Mouse (Mus musculus) myocyte (in vitro differentiated cells): ENCODE measurements at regions not wholly inside any gene's neighbourhood (a gene's known extent, or its start where the extent isn't known, plus 50 kb on each side); places are given as distances from the start of the nearest gene placed in this dataset.

Source experiments
- E2F4 ChIP-seq: IDR thresholded peaks from one replicate; pipeline ENCODE4 v1.6.1; 2011; ENCODE audit warnings: mild to moderate bottlenecking, control low read depth, moderate library complexity; ENCODE audit not compliant: insufficient read depth
- MYOG ChIP-seq, 3 experiments: IDR thresholded peaks; one replicate each; pipeline ENCODE4 v1.6.1; 2011; ENCODE audit warnings: control low read depth in 2 of 3, low read depth in 2 of 3, mild to moderate bottlenecking in 2 of 3; ENCODE audit not compliant: insufficient read length in 2 of 3, control insufficient read depth in 1 of 3, insufficient read depth in 1 of 3
- POLR2A ChIP-seq: IDR thresholded peaks from one replicate; pipeline ENCODE4 v1.6.1; 2011; ENCODE audit warnings: low read depth, mild to moderate bottlenecking, control low read depth, moderate library complexity; ENCODE audit not compliant: insufficient read length
- POLR2AphosphoS2 ChIP-seq: IDR thresholded peaks from one replicate; pipeline ENCODE4 v1.6.1; 2011; ENCODE audit warnings: low read depth, control low read depth; ENCODE audit not compliant: insufficient read length
- REST ChIP-seq: IDR thresholded peaks from one replicate; pipeline ENCODE4 v1.6.1; 2011; ENCODE audit warnings: mild to moderate bottlenecking, control low read depth, moderate library complexity; ENCODE audit not compliant: insufficient read depth, insufficient read length

DNA sequence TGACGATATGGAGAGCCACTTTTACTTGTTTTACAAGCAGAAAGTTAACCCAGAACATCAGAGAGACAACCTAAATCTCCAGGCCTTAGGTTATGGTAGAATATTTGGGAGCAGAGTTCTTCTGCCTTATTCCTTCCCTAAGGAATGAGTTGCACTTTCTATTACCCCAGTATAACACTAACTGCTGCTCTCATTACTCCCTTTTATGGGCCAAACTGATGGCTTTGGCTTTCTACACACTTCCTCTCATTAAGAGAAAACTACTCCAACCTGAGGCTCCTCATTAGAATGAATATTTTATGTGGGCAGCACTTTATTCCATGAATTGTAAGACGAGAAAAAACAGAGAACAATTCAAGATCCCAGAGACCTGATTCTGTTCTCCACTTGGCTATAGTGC is 289.0 kb upstream of the Tnc start:
- TF ChIP-seq E2F4 (no peak), POLR2A (no peak), MYOG (IDR thresholded peaks at IDR 0.05; ENCODE audit: control insufficient read depth in 1 of 3, insufficient read depth in 1 of 3, insufficient read length in 2 of 3, low read depth in 2 of 3) (no peak), POLR2AphosphoS2 (no peak), REST (no peak)
